Mouse (Mus musculus): ENCODE results near the gene Zfand3. TPM values are rescaled to one million over a fixed set of nuclear protein-coding genes. Genes with fewer than 3 reads are reported as not detected.

The Zfand3 gene
- polyA plus RNA-seq, 1 experiment: 158 TPM

DNA sequence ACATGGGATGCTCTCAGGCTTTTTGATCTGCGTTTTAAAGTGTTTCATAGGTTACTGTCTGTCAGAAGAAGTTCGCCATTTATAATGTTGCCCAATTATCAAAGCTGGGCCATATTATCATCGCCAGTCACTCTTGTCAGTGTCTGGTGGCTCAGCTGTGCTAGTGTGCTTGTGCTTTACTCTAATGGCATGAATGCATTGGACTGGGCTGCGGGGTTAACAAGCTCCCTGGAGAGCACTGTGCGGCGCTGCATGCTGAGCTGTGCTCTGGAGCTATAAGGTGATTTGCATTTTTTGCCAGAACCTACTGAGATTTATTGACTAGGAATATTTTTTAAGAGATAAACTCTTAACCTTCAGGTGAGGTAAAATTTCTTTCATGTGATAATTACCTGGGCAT, 145.4 kb downstream of the Zfand3 start:
- Histone ChIP-seq H3K4me3 (ENCODE audit: insufficient read depth, low read length) (no peak overlapping the region), H3K27ac (ENCODE audit: insufficient read depth, low read length) (no peak overlapping the region), H3K4me1 (ENCODE audit: control insufficient read depth, insufficient read depth, low read length) (peaks cover 14% of the 10 kb centered on the region; the same call in 1 of the 2 replicates)
- TF ChIP-seq POLR2A (IDR thresholded peaks at IDR 0.05; ENCODE audit: low read depth, low read length) (no peak), CTCF (IDR thresholded peaks at IDR 0.05; ENCODE audit: borderline replicate concordance, insufficient read depth, low read length) (no peak)

DNA sequence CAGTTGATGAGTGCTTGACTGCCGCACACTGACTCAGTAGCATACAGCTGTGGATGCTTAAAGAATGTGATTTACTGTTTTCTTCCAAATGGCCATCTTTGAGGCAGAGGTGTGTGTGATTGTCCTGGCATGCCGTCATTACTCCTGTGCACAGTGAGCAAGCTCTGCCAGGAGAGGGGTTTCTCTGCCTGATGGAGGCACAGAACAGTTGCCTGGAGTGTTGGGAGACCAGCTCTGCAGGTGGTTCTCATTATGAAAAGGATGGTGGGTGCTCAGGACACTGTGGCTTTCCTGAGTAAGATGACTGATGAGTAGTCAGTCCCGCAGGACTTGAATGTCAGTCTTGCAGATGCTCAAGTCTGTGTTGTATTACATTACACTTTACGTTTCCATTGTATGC, 149.6 kb downstream of the Zfand3 start:
- H3K4me3 ChIP-seq (ENCODE audit: insufficient read depth, low read length): no peak overlapping the region
- H3K27ac ChIP-seq (ENCODE audit: insufficient read depth, low read length): no peak overlapping the region
- H3K4me1 ChIP-seq (ENCODE audit: control insufficient read depth, insufficient read depth, low read length): peaks cover 14% of the 10 kb centered on the region; the same call in 1 of the 2 replicates
- TF ChIP-seq CTCF (IDR thresholded peaks at IDR 0.05; ENCODE audit: borderline replicate concordance, insufficient read depth, low read length) (no peak), POLR2A (IDR thresholded peaks at IDR 0.05; ENCODE audit: low read depth, low read length) (no peak)

DNA sequence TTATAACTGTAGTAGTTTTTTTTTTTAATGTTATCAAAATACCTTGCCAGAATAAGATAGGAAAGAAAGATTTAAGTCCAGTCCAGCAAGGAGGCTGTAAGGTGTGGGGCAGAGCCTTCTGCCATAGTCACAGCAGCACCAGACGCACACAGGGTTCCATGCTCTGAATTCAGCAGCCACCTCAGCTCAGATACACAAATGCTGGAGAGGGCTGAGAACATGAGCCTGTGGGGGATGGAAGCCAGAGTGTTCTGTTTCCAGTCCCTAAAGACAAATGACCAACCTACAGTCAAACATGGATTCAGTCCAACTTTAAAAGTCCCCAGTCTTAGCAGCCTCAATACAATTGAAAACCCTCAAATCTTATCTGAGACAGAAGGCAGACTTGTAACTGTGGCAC, 150.3 kb downstream of the Zfand3 start:
- Histone ChIP-seq H3K4me1 (ENCODE audit: control insufficient read depth, insufficient read depth, low read length) (peaks cover 17% of the 10 kb centered on the region; the same call in 1 of the 2 replicates), H3K4me3 (ENCODE audit: insufficient read depth, low read length) (no peak overlapping the region), H3K27ac (ENCODE audit: insufficient read depth, low read length) (no peak overlapping the region)
- no peak for TF ChIP-seq POLR2A (IDR thresholded peaks at IDR 0.05; ENCODE audit: low read depth, low read length)
- no peak for TF ChIP-seq CTCF (IDR thresholded peaks at IDR 0.05; ENCODE audit: borderline replicate concordance, insufficient read depth, low read length)

DNA sequence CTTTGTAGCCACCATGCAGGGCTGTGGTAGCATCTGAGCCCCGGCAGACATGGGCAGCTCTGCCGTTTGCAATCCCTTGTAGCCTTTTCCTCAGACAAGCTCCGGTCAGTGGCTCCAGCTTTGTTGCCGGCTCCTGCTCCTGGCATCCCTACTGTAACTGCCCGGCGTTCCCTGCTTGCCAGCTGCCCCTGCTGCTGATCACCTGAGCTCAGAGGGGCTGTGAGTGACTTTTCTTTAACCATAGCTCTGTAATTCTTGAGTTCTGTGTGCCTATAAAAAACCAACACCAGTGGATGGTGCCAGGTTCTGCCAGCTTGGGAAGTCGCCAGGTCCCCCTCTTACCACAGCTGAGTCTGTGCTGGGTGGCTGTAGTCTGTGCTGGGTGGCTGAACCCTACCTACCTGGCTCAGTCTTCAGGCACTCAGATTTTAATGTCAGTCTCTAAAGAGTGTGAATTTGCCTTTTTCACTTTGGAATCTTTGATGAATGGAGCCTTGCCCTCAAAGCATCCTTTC, 150.9 kb downstream of the Zfand3 start:
- Histone ChIP-seq H3K27ac (ENCODE audit: insufficient read depth, low read length) (no peak overlapping the region), H3K4me1 (ENCODE audit: control insufficient read depth, insufficient read depth, low read length) (peaks cover 17% of the 10 kb centered on the region; the same call in 1 of the 2 replicates), H3K4me3 (ENCODE audit: insufficient read depth, low read length) (no peak overlapping the region)
- no peak for TF ChIP-seq POLR2A (IDR thresholded peaks at IDR 0.05; ENCODE audit: low read depth, low read length)
- no peak for TF ChIP-seq CTCF (IDR thresholded peaks at IDR 0.05; ENCODE audit: borderline replicate concordance, insufficient read depth, low read length)

DNA sequence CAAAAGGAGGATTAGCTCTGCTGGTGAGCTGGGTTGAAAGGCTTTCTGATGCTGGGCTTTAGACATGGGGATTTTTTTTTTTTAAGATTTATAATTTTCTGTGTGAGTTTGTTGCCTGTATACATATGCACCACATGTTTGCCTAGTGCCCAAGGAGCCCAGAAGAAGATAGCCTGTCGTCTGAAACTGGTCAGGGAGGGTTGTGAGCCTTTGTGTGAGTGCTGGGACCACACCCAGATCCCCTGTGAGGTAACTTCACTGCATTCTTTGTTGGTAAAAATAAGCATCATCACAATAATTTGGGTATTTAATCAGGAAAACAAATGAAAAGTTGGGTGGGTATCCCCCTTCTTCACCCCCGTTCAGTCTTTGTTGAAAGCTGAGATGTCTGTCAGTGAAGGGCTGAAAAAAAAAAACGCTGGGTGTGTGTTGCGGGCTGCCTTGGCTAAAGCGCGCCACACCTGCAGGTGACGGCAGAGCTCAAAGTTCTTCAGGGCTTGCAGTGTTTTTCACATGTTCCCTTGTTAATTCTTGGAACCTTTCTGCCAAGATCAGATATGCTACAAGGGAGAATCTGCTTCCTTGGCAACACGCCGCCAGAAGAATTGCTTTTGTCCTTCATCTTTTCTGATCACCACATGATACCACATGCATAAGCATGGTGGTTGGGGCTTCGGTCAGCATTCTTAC, 154.0 kb downstream of the Zfand3 start:
- H3K4me1 ChIP-seq (ENCODE audit: control insufficient read depth, insufficient read depth, low read length): peaks cover 12% of the 10 kb centered on the region; the same call in 1 of the 2 replicates

DNA sequence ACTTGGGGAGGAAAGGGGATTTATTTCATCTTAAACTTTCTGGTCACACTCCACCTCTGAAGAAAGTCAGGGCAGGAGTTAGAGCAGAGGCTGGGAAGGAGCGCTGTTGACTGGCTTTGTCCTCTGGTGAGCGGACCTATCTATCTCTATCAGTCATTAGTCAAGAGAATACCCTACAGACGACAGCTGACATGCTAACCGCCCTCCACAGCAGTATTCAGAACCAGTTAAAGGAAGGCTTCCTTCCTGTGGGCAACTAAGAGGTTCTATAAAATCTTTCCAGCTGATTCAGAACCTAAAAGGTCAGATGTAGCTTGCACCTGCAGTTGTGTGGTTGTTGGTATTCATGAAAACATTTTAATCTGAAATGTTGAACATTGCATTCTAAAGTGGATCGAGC, 154.8 kb downstream of the Zfand3 start:
- H3K27ac ChIP-seq (ENCODE audit: insufficient read depth, low read length): no peak overlapping the region
- TF ChIP-seq POLR2A (IDR thresholded peaks at IDR 0.05; ENCODE audit: low read depth, low read length) (no peak), CTCF (IDR thresholded peaks at IDR 0.05; ENCODE audit: borderline replicate concordance, insufficient read depth, low read length) (no peak)
- H3K4me3 ChIP-seq (ENCODE audit: insufficient read depth, low read length): no peak overlapping the region
- H3K4me1 ChIP-seq (ENCODE audit: control insufficient read depth, insufficient read depth, low read length): peaks cover 8% of the 10 kb centered on the region; the same call in 1 of the 2 replicates

More for the DNA sequence above, 154.0 kb downstream of the Zfand3 start:
- TF ChIP-seq CTCF (IDR thresholded peaks at IDR 0.05; ENCODE audit: borderline replicate concordance, insufficient read depth, low read length) (no peak), POLR2A (IDR thresholded peaks at IDR 0.05; ENCODE audit: low read depth, low read length) (no peak)
- no peak overlapping the region for H3K4me3 ChIP-seq (ENCODE audit: insufficient read depth, low read length)
- H3K27ac ChIP-seq (ENCODE audit: insufficient read depth, low read length): no peak overlapping the region

DNA sequence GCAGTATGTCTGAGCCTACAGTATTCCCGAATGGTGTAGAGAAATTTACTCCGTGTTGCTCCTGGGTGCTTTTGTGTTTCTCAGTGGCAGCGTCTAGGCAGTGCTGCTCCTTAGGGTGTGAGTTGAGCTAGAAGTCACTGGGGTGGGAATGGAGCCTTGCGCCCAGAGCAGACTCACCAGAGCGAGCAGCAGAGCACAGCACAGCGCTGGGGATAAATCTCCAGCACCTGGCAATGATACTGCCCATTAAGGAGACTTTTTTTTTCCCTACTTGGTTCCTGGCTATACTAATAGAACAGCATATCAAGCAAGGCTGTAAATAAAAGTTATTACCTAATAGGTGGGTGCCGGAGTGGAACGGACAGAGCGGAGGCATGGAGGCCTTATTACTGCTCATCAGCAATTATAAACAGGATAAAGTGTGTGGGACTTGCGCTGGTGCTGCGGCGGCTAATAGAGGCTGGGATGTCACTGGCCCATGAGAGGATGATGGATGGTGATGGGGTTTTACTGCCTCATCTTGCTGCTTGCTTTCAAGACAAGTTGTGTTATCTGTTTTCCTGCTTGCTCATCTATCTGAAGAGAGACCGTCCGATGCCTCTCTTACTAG, 156.4 kb downstream of the Zfand3 start:
- Histone ChIP-seq H3K4me1 (ENCODE audit: control insufficient read depth, insufficient read depth, low read length) (peaks cover 5% of the 10 kb centered on the region; the same call in 1 of the 2 replicates), H3K4me3 (ENCODE audit: insufficient read depth, low read length) (no peak overlapping the region), H3K27ac (ENCODE audit: insufficient read depth, low read length) (no peak overlapping the region)
- TF ChIP-seq POLR2A (IDR thresholded peaks at IDR 0.05; ENCODE audit: low read depth, low read length) (no peak), CTCF (IDR thresholded peaks at IDR 0.05; ENCODE audit: borderline replicate concordance, insufficient read depth, low read length) (no peak)

DNA sequence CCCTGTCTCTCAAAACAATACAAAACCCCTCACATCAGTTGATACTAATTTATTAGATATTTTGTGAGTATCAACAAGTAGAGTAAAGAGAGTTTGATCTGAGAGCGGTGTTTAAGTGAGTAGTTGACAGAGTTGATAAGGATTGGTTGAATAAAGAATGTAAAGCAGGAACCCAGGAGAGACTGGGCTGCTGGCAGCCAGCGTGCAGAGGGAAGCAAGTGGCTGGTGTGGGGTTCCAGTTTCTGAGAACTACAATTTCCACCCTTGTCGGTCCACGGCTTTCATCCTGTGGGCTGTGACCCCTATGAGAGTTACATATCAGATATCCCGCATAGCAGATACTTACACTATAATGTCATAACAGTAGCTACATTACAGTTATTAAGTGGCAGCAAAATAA, 158.4 kb downstream of the Zfand3 start:
- H3K4me3 ChIP-seq (ENCODE audit: insufficient read depth, low read length): no peak overlapping the region
- peaks cover 5% of the 10 kb centered on the region; the same call in 1 of the 2 replicates for H3K4me1 ChIP-seq (ENCODE audit: control insufficient read depth, insufficient read depth, low read length)
- no peak overlapping the region for H3K27ac ChIP-seq (ENCODE audit: insufficient read depth, low read length)
- TF ChIP-seq CTCF (IDR thresholded peaks at IDR 0.05; ENCODE audit: borderline replicate concordance, insufficient read depth, low read length): no peak
- no peak for TF ChIP-seq POLR2A (IDR thresholded peaks at IDR 0.05; ENCODE audit: low read depth, low read length)

DNA sequence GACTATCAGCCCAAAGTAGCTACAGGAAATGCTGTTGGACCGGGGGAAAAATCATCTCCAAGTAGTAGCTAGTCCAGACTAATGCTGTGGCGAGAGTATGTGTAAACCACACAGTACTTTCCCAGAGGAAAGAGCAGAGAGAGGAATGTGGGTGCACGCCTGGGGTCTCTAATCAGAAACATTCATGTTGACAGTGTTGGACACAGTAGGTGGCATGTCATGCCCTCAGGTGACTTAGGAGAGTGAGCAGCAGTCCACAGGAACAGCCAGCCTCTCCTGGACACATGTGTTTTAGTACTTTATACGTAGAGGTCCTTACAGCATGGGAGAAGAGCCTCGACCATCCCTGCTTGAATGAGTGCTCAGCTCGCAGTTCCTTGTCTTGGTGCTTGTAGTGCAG, 159.3 kb downstream of the Zfand3 start:
- Histone ChIP-seq H3K4me3 (ENCODE audit: insufficient read depth, low read length) (no peak overlapping the region), H3K4me1 (ENCODE audit: control insufficient read depth, insufficient read depth, low read length) (peaks cover 5% of the 10 kb centered on the region; the same call in 1 of the 2 replicates), H3K27ac (ENCODE audit: insufficient read depth, low read length) (no peak overlapping the region)
- TF ChIP-seq CTCF (IDR thresholded peaks at IDR 0.05; ENCODE audit: borderline replicate concordance, insufficient read depth, low read length): no peak
- no peak for TF ChIP-seq POLR2A (IDR thresholded peaks at IDR 0.05; ENCODE audit: low read depth, low read length)

DNA sequence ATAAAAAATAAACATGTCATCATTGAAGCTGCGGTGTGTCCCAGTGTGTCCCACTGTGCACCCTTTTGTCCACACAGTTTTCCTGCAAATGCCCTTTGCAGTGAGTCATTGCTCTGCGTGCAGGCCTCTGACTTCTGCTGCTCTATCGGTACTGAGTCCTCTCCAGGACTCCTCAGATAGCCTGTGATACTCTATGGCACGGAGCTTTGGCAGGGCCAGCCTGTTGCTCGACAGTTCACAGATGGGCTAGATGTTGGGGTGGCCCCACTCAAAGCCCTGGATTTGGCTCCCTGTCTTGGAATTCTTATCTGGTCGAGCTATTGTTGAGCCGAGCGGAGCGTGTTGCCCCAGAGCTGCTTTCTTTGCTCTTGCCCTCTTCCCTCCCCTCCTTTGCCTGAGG, 160.3 kb downstream of the Zfand3 start:
- Histone ChIP-seq H3K4me3 (ENCODE audit: insufficient read depth, low read length) (no peak overlapping the region), H3K4me1 (ENCODE audit: control insufficient read depth, insufficient read depth, low read length) (0 out of 2 replicates have a peak, but pooled peaks cover 2% of the 10 kb centered on the region), H3K27ac (ENCODE audit: insufficient read depth, low read length) (no peak overlapping the region)
- TF ChIP-seq CTCF (IDR thresholded peaks at IDR 0.05; ENCODE audit: borderline replicate concordance, insufficient read depth, low read length): no peak
- TF ChIP-seq POLR2A (IDR thresholded peaks at IDR 0.05; ENCODE audit: low read depth, low read length): no peak
